Mouse (Mus musculus): Measurements from ENCODE around the gene Prss23. TPM values are rescaled to one million over a fixed set of nuclear protein-coding genes. Genes with fewer than 3 reads are reported as not detected.

Gene Prss23
- polyA plus RNA-seq, 1 experiment, result 13.6 TPM

- Histone ChIP-seq H3K4me3 (replicated peaks; ENCODE audit: insufficient read depth, low read depth, low read length) (no peak overlapping the region), H3K27me3 (ENCODE audit: control insufficient read depth, insufficient read depth, low read length) (no peaks in the 10 kb centered on the region), H3K27ac (ENCODE audit: insufficient read depth, low read length) (no peak overlapping the region), H3K4me1 (ENCODE audit: control insufficient read depth, insufficient read depth, low read length) (no peaks in the 10 kb centered on the region)
- no peak for DNase-seq
- WGBS, result 94% methylated on average over 4 of the region's 4 CpGs
- TF ChIP-seq CTCF (IDR thresholded peaks at IDR 0.05; ENCODE audit: borderline replicate concordance, insufficient read depth, low read depth, low read length), result no peak
- TF ChIP-seq POLR2A (IDR thresholded peaks at IDR 0.05; ENCODE audit: borderline replicate concordance, insufficient read depth, low read length), result no peak
These were observed 3.2 kb downstream of the Prss23 start for GRCm38 (mm10) chr7:89523816-89524215.

- Histone ChIP-seq H3K4me1 (ENCODE audit: control insufficient read depth, insufficient read depth, low read length) (no peaks in the 10 kb centered on the region), H3K27ac (ENCODE audit: insufficient read depth, low read length) (no peak overlapping the region), H3K4me3 (replicated peaks; ENCODE audit: insufficient read depth, low read depth, low read length) (no peak overlapping the region), H3K27me3 (ENCODE audit: control insufficient read depth, insufficient read depth, low read length) (no peaks in the 10 kb centered on the region)
- no peak for DNase-seq
- TF ChIP-seq POLR2A (IDR thresholded peaks at IDR 0.05; ENCODE audit: borderline replicate concordance, insufficient read depth, low read length), result no peak
- TF ChIP-seq CTCF (IDR thresholded peaks at IDR 0.05; ENCODE audit: borderline replicate concordance, insufficient read depth, low read depth, low read length), result no peak
- WGBS, result 95% methylated on average over 10 of the region's 10 CpGs
These were observed 4.8 kb downstream of the Prss23 start for GRCm38 (mm10) chr7:89522170-89522569.

- TF ChIP-seq CTCF (IDR thresholded peaks at IDR 0.05; ENCODE audit: borderline replicate concordance, insufficient read depth, low read depth, low read length) (peak; percentile 29; the same call in 1 of the 2 replicates), POLR2A (IDR thresholded peaks at IDR 0.05; ENCODE audit: borderline replicate concordance, insufficient read depth, low read length) (no peak)
- H3K4me3 ChIP-seq (replicated peaks; ENCODE audit: insufficient read depth, low read depth, low read length), result peak overlapping the region; percentile 49
- no peaks in the 10 kb centered on the region for H3K4me1 ChIP-seq (ENCODE audit: control insufficient read depth, insufficient read depth, low read length)
- 0 out of 2 replicates have a peak overlapping the region, but pooled peaks have one; percentile 33 for H3K27ac ChIP-seq (ENCODE audit: insufficient read depth, low read length)
- under 1% methylated on average over 57 of the region's 61 CpGs for WGBS
- DNase-seq, result peak; percentile 29 to 36
- no peaks in the 10 kb centered on the region; the same call in 1 of the 2 replicates for H3K27me3 ChIP-seq (ENCODE audit: control insufficient read depth, insufficient read depth, low read length)
These were observed 9.3 kb downstream of the Prss23 start for GRCm38 (mm10) chr7:89517460-89518390.

GRCm38 (mm10) chr7:89516551-89517459, 10.2 kb downstream of the Prss23 start:
- TF ChIP-seq POLR2A (IDR thresholded peaks at IDR 0.05; ENCODE audit: borderline replicate concordance, insufficient read depth, low read length) (no peak), CTCF (IDR thresholded peaks at IDR 0.05; ENCODE audit: borderline replicate concordance, insufficient read depth, low read depth, low read length) (no peak)
- peak overlapping the region; percentile 49 for H3K4me3 ChIP-seq (replicated peaks; ENCODE audit: insufficient read depth, low read depth, low read length)
- H3K27ac ChIP-seq (ENCODE audit: insufficient read depth, low read length), result no peak overlapping the region
- no peaks in the 10 kb centered on the region for H3K4me1 ChIP-seq (ENCODE audit: control insufficient read depth, insufficient read depth, low read length)
- DNase-seq, result peak; percentile 12 to 24
- no peaks in the 10 kb centered on the region; the same call in 1 of the 2 replicates for H3K27me3 ChIP-seq (ENCODE audit: control insufficient read depth, insufficient read depth, low read length)
- 13% methylated on average over 32 of the region's 32 CpGs for WGBS

GRCm38 (mm10) chr7:89511921-89512514, 15.0 kb downstream of the Prss23 start:
- DNase-seq, result no peak
- Histone ChIP-seq H3K4me3 (replicated peaks; ENCODE audit: insufficient read depth, low read depth, low read length) (no peak overlapping the region), H3K27me3 (ENCODE audit: control insufficient read depth, insufficient read depth, low read length) (no peaks in the 10 kb centered on the region; the same call in 1 of the 2 replicates), H3K4me1 (ENCODE audit: control insufficient read depth, insufficient read depth, low read length) (no peaks in the 10 kb centered on the region), H3K27ac (ENCODE audit: insufficient read depth, low read length) (no peak overlapping the region)
- TF ChIP-seq POLR2A (IDR thresholded peaks at IDR 0.05; ENCODE audit: borderline replicate concordance, insufficient read depth, low read length) (no peak), CTCF (IDR thresholded peaks at IDR 0.05; ENCODE audit: borderline replicate concordance, insufficient read depth, low read depth, low read length) (no peak)
- WGBS, result 43% methylated on average over 4 of the region's 4 CpGs

- 53% methylated on average over 4 of the region's 4 CpGs for WGBS
- no peak for DNase-seq
- TF ChIP-seq POLR2A (IDR thresholded peaks at IDR 0.05; ENCODE audit: borderline replicate concordance, insufficient read depth, low read length) (no peak), CTCF (IDR thresholded peaks at IDR 0.05; ENCODE audit: borderline replicate concordance, insufficient read depth, low read depth, low read length) (no peak)
These were observed 18.3 kb downstream of the Prss23 start for GRCm38 (mm10) chr7:89508672-89509071.

More at GRCm38 (mm10) chr7:89508672-89509071, 18.3 kb downstream of the Prss23 start:
- Histone ChIP-seq H3K27me3 (ENCODE audit: control insufficient read depth, insufficient read depth, low read length) (no peaks in the 10 kb centered on the region), H3K4me3 (replicated peaks; ENCODE audit: insufficient read depth, low read depth, low read length) (no peak overlapping the region), H3K27ac (ENCODE audit: insufficient read depth, low read length) (no peak overlapping the region), H3K4me1 (ENCODE audit: control insufficient read depth, insufficient read depth, low read length) (no peaks in the 10 kb centered on the region)

Measured in cerebellum, adult 2 months (tissue).